Mouse (Mus musculus): Measurements from ENCODE around the gene Pald1.

The Pald1 gene

GRCm38 (mm10) chr10:61284309-61284708 lies 99.0 kb downstream of the Pald1 start:
- no peak for DNase-seq (ENCODE audit: low spot score)

- DNase-seq (ENCODE audit: low spot score), result no peak
Observed at GRCm38 (mm10) chr10:61281115-61281514, 102.2 kb downstream of the Pald1 start.

GRCm38 (mm10) chr10:61277918-61278674 lies 105.2 kb downstream of the Pald1 start:
- no peak for DNase-seq (ENCODE audit: low spot score)

GRCm38 (mm10) chr10:61277051-61277450 lies 106.3 kb downstream of the Pald1 start:
- no peak for DNase-seq (ENCODE audit: low spot score)

GRCm38 (mm10) chr10:61275669-61276110 lies 107.6 kb downstream of the Pald1 start:
- DNase-seq (ENCODE audit: low spot score), result peak; percentile 83

- no peak for DNase-seq (ENCODE audit: low spot score)
Observed at GRCm38 (mm10) chr10:61274532-61274931, 108.8 kb downstream of the Pald1 start.

- DNase-seq (ENCODE audit: low spot score), result no peak
Observed at GRCm38 (mm10) chr10:61273844-61274215, 109.5 kb downstream of the Pald1 start.

GRCm38 (mm10) chr10:61273081-61273843 lies 110.1 kb downstream of the Pald1 start, which contains the start of gene Adamts14:
TSS of gene Adamts14 (minus strand) at chr10:61273438.
- DNase-seq (ENCODE audit: low spot score), result peak; percentile 59

GRCm38 (mm10) chr10:61272631-61273030 lies 110.7 kb downstream of the Pald1 start:
- DNase-seq (ENCODE audit: low spot score), result no peak

- DNase-seq (ENCODE audit: low spot score), result no peak
Observed at GRCm38 (mm10) chr10:61272089-61272626, 111.2 kb downstream of the Pald1 start.

Data from retina, embryonic 14.5 days (tissue).